Mouse (Mus musculus) embryo, embryonic 11 days (tissue): ENCODE data around the gene Slc16a6.

Experiments
- DNase-seq: peaks from one replicate; pipeline ENCODE4 v3.0.0-alpha.2; 2015

The Slc16a6 gene

GRCm38 (mm10) chr11:109485398-109486045 lies 12.1 kb upstream of the Slc16a6 start:
- DNase-seq = no peak

- DNase-seq = no peak
Observed at GRCm38 (mm10) chr11:109480440-109480839, 7.0 kb upstream of the Slc16a6 start.

- DNase-seq = no peak
Observed at GRCm38 (mm10) chr11:109479575-109480285, 6.3 kb upstream of the Slc16a6 start.

- no peak for DNase-seq
Observed at GRCm38 (mm10) chr11:109477606-109478380, 4.4 kb upstream of the Slc16a6 start.

GRCm38 (mm10) chr11:109476653-109477052 lies 3.3 kb upstream of the Slc16a6 start:
- no peak for DNase-seq

GRCm38 (mm10) chr11:109476241-109476640 lies 2.8 kb upstream of the Slc16a6 start:
- peak; percentile 60 for DNase-seq

GRCm38 (mm10) chr11:109475717-109476116 lies 2.3 kb upstream of the Slc16a6 start:
- DNase-seq = no peak

- DNase-seq = no peak
Observed at GRCm38 (mm10) chr11:109474836-109475235, 1.4 kb upstream of the Slc16a6 start.

- DNase-seq = no peak
Observed at GRCm38 (mm10) chr11:109474086-109474742, 816 bp upstream of the Slc16a6 start.

- DNase-seq = no peak
Observed at GRCm38 (mm10) chr11:109472821-109473170, 602 bp downstream of the Slc16a6 start.

- peak; percentile 76 for DNase-seq
Observed at GRCm38 (mm10) chr11:109472171-109472691, 1.2 kb downstream of the Slc16a6 start.

GRCm38 (mm10) chr11:109470921-109471861 lies 2.2 kb downstream of the Slc16a6 start:
- no peak for DNase-seq

GRCm38 (mm10) chr11:109470170-109470569 lies 3.2 kb downstream of the Slc16a6 start:
- no peak for DNase-seq

GRCm38 (mm10) chr11:109468133-109468532 lies 5.3 kb downstream of the Slc16a6 start:
- DNase-seq = no peak

- DNase-seq = no peak
Observed at GRCm38 (mm10) chr11:109466987-109467386, 6.4 kb downstream of the Slc16a6 start.

- no peak for DNase-seq
Observed at GRCm38 (mm10) chr11:109465068-109465467, 8.3 kb downstream of the Slc16a6 start.

- no peak for DNase-seq
Observed at GRCm38 (mm10) chr11:109460586-109460985, 12.8 kb downstream of the Slc16a6 start.

- no peak for DNase-seq
Observed at GRCm38 (mm10) chr11:109458165-109458564, 15.2 kb downstream of the Slc16a6 start.

GRCm38 (mm10) chr11:109456261-109456660 lies 17.1 kb downstream of the Slc16a6 start:
- DNase-seq = no peak

GRCm38 (mm10) chr11:109451169-109451568 lies 22.2 kb downstream of the Slc16a6 start:
- DNase-seq = no peak

GRCm38 (mm10) chr11:109445438-109446035 lies 27.9 kb downstream of the Slc16a6 start:
- peak; percentile 78 for DNase-seq
